Mouse (Mus musculus) spleen, adult 2 months (tissue): Measurements from ENCODE around the gene Spo11.

Source experiments
- CTCF ChIP-seq: fragments of 200-500 bp; IDR thresholded peaks from 2 replicates; pipeline ENCODE4 v1.5.1; 2011; ENCODE audit warnings: mild to moderate bottlenecking, inconsistent platforms; ENCODE audit not compliant: insufficient read depth, insufficient read length, insufficient replicate concordance; ENCODE audit errors: extremely low read depth
- POLR2A ChIP-seq: fragments of 200-500 bp; IDR thresholded peaks from 2 replicates; pipeline ENCODE4 v1.6.1; 2011; ENCODE audit warnings: low read depth, low read length, inconsistent platforms

DNA sequence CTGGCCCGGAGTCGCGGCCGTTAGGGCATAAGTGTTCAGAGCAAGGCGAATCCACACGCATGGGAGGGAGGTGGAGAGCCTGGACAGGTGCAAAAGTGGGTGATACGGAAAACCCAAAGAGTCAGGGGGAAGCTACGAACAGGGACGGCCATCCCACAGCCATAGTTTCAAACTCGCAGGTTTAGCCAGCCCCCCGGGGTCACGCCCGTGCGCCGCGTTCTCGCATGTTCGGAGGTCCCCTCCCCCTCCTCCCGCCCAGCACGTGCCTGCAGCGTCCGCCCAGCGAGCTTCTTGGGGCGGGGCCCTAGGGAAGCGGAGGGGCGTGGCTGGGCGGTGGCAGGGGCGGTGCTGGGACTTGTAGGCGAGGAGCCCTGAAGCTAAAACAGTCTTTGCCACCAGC is 42.3 kb downstream of the Spo11 start:
- TF ChIP-seq POLR2A (no peak), CTCF (no peak)
